Mouse (Mus musculus): Measurements from ENCODE around the gene Rapgefl1.

GRCm38 (mm10) chr11:98846016-98846415 lies 9.4 kb downstream of the Rapgefl1 start:
- TF ChIP-seq CTCF (IDR thresholded peaks at IDR 0.05; ENCODE audit: low read depth, low read length) (no peak), GATA1 (IDR thresholded peaks at IDR 0.05; ENCODE audit: borderline replicate concordance, low read length) (no peak), POLR2AphosphoS5 (IDR thresholded peaks at IDR 0.05; ENCODE audit: insufficient replicate concordance, low read depth, low read length) (no peak)

Measured in G1E (cell line).